Mouse (Mus musculus) cortical plate, adult 2 months (tissue): Measurements from ENCODE around the gene Amer3. TPM values are rescaled to one million over a fixed set of nuclear protein-coding genes. Genes with fewer than 3 reads are reported as not detected.
"Not testable (repeated sequence)": the region's sequence is repeated elsewhere in the genome, so short reads cannot be mapped to it uniquely, and the experiment has no call there.

Source experiments
- H3K27ac ChIP-seq: fragments of 200-500 bp; 2 replicates; pipeline ENCODE4 v1.5.1; 2012; ENCODE audit warnings: low read length, control low read depth, inconsistent platforms; ENCODE audit not compliant: insufficient read depth
- H3K4me1 ChIP-seq: fragments of 200-500 bp; 2 replicates; pipeline ENCODE4 v1.6.1; 2011; ENCODE audit warnings: low read length; ENCODE audit not compliant: control insufficient read depth, insufficient read depth
- H3K4me3 ChIP-seq: fragments of 200-500 bp; 2 replicates; pipeline ENCODE4 v1.5.1; 2011; ENCODE audit warnings: mild to moderate bottlenecking, low read length, control low read depth; ENCODE audit not compliant: insufficient read depth
- CTCF ChIP-seq: fragments of 200-500 bp; IDR thresholded peaks from 2 replicates; pipeline ENCODE4 v1.5.1; 2011; ENCODE audit warnings: mild to moderate bottlenecking, control low read depth, low read length; ENCODE audit not compliant: insufficient read depth; ENCODE audit errors: extremely low read depth
- POLR2A ChIP-seq: fragments of 200-500 bp; IDR thresholded peaks from 2 replicates; pipeline ENCODE4 v1.6.1; 2011; ENCODE audit warnings: mild to moderate bottlenecking, low read length, control low read depth; ENCODE audit not compliant: insufficient read depth; ENCODE audit errors: extremely low read depth
- polyA plus RNA-seq: library from polyadenylated mRNA; depleted of rRNA; stranded (reverse); fragments of >200 nt; gene quantifications from 2 replicates; pipeline ENCODE4 v1.2.3, GENCODE M21; 2012; rRNA removed

Amer3 gene
- polyA plus RNA-seq, 1 experiment = 14.8 TPM

DNA sequence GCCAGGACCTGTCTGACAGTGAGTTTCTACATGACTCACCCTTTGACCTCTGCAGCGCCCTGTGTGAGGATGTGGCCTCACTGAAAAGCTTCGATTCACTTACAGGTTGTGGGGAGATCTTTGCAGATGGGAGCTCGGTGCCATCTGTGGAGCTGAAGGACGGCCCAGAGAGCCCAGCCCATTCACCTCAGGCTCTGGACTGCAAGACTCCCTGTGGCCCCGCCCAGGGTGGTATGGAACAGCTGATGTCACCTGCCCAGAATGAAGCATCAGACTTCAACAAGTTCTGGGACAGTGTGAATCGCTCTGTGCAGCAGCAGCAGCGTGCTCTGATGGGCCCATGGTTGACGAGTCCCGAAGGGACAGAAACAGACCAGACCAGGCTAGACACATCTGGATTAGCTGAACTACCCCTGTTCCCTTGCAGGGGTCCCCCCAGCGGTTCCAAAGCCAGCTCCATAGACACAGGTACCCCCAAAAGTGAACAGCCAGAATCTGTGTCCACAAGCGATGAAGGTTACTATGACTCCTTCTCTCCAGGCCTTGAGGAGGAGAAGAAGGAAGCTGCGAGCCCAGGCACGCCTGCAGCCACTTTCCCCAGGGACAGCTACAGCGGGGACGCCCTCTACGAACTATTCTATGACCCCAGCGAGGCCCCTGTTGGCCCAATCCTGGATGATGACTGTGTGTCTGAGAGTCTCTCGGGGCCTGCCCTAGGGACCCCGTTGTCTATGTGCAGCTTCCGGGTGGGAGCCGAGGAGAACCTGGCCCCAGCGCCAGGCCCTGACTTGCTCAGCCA is 8.0 kb downstream of the Amer3 start:
- TF ChIP-seq POLR2A (no peak), CTCF (no peak)
- Histone ChIP-seq H3K27ac (no peak overlapping the region), H3K4me3 (no peak overlapping the region), H3K4me1 (peaks cover 3% of the 10 kb centered on the region; the same call in 1 of the 2 replicates)

DNA sequence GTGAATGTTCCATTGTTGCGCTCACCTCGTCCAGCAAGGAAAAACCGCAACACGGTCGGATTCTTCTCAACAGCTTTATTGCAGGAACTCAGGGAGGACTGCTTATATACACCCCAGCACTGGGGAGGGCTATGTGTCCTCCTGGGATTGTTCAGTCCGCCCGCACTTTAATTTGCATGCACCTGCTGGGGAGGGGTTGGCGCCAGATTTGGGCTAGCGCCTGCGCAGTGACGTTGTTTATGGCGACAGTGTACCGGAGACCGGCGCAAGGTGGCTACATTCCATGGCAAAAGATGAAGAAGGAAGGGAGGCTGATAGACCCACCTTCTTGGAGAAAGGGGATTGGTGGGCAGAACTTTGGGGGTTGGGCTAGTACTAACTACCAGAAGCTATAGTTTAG is 20.5 kb downstream of the Amer3 start:
- no peak overlapping the region for H3K27ac ChIP-seq
- no peak for TF ChIP-seq POLR2A
- TF ChIP-seq CTCF = no peak
- H3K4me3 ChIP-seq = no peak overlapping the region
- no peaks in the 10 kb centered on the region for H3K4me1 ChIP-seq

- TF ChIP-seq POLR2A (no peak), CTCF (no peak)
- H3K27ac ChIP-seq = no peak overlapping the region
- no peaks in the 10 kb centered on the region for H3K4me1 ChIP-seq
- H3K4me3 ChIP-seq = no peak overlapping the region
Measured at GRCm38 (mm10) chr1:34601323-34602047, 22.0 kb downstream of the Amer3 start.

GRCm38 (mm10) chr1:34602363-34602762 is 22.9 kb downstream of the Amer3 start:
- TF ChIP-seq POLR2A (no peak), CTCF (peak; percentile 98)
- H3K27ac ChIP-seq = no peak overlapping the region
- no peaks in the 10 kb centered on the region for H3K4me1 ChIP-seq
- no peak overlapping the region for H3K4me3 ChIP-seq

DNA sequence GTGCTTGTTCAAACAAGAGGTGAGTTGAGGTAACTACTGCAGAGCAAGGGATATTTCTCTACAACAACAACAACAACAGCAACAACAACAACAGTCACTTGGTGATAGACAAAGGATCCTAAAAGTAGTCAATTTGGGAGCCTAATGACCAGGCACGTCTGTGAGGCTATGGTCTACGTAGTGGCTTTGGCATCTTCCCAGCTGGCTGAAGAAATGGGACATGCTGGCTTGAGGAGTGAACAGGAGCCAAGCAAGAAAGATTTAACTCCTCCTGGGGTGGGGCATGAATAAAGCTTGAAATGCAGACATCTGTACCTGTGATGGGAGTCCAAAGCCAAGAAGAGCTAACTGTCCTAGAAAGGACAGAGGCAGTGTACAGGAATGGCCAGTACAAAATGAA is 34.3 kb downstream of the Amer3 start:
- Histone ChIP-seq H3K4me3 (no peak overlapping the region), H3K4me1 (no peaks in the 10 kb centered on the region), H3K27ac (no peak overlapping the region)
- TF ChIP-seq CTCF (no peak), POLR2A (no peak)

DNA sequence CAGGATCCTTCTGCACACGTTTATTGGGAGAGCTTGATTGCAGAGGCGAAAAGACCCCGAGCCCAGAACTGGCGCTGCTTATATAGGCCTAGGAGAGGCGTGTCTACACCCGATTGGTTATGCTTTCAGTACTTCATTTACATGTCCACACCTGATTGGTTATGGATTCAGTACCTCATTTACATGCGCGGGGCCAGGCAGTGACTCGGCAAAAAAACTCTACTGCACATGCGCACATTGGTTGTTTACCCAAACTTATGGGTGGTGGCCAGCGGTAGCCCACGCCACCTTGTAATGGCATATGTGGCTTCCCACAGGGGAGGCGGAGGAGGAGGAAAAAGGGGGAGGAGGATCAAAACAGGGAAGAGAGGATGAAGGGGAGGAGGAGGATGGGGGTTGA is 40.7 kb downstream of the Amer3 start:
- H3K4me3 ChIP-seq, H3K4me1 ChIP-seq, H3K27ac ChIP-seq: not testable (repeated sequence)

- H3K27ac ChIP-seq, H3K4me3 ChIP-seq, H3K4me1 ChIP-seq: not testable (repeated sequence)
Measured at GRCm38 (mm10) chr1:34620761-34621160, 41.3 kb downstream of the Amer3 start.

- Histone ChIP-seq H3K27ac (no peak overlapping the region), H3K4me1 (no peaks in the 10 kb centered on the region), H3K4me3 (no peak overlapping the region)
- no peak for TF ChIP-seq POLR2A
- TF ChIP-seq CTCF = no peak
Measured at GRCm38 (mm10) chr1:34635711-34636110, 56.3 kb downstream of the Amer3 start.

Other genes starting within 250 kb of the Amer3 start
- gene Ccdc115, start 140.0 kb upstream of the Amer3 start, polyA plus RNA-seq = 29.5 and 30.3 TPM in 2 replicates
- gene Imp4, start 139.8 kb upstream of the Amer3 start, polyA plus RNA-seq = 24.1 and 25.8 TPM in 2 replicates
- 8.4 and 8.5 TPM in 2 replicates for gene Ptpn18, start 119.9 kb upstream of the Amer3 start, polyA plus RNA-seq
- not detected in 2 replicates for gene Prss39, start 81.2 kb upstream of the Amer3 start, polyA plus RNA-seq
- 0.13 TPM in 1 of 2 replicates, not detected in the other for gene Cfc1, start 44.0 kb upstream of the Amer3 start, polyA plus RNA-seq
- not detected in 2 replicates for gene Prss40, start 18.7 kb upstream of the Amer3 start, polyA plus RNA-seq